Mouse (Mus musculus) cerebellum, adult 11 months (tissue): ENCODE measurements around the gene Kcnc1.
A peak's percentile ranks its signal among the peaks of the same experiment; 100 is the strongest.

Experiments
- DNase-seq: peaks from one replicate; pipeline ENCODE4 v3.0.0; 2022

Gene Kcnc1

DNA sequence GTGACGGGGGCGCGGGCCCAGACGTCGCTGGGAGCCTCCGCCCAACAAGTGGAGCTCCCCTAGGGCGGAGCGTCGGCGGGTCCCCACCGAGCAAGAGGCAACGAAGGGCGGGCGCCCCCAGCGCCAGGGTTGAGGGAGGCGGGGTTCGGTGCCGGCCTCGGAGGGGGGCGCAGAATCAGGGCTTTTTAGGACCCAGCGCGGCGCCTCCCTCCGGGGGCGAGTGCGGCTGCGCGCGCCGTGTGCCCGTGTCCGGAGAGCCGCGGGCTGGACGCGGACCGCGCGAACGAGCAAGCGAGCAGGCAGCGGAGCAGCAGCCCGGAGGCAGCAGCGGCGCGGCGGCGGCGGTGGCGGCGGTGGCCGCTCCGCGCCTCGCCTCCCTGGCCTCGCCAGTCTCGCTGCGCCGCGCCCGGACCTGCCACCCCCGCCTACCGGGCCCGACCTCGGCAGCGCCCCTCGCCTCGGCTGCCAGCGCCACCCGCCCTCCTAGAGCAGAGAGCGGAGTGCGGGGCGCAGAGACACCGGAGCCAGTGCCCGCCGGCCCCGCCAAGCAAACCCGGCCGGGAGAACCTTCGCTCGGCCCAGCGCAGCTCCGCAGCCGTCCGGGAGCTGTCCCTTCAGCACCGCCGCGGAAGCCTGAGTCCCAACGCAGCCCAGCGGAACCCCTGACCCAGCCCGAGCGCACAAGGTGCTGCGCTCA, at the start of gene Kcnc1:
TSS of gene Kcnc1 (plus strand) at position 267 of the 697 bp plus-strand sequence.
- DNase-seq: peak; percentile 85

DNA sequence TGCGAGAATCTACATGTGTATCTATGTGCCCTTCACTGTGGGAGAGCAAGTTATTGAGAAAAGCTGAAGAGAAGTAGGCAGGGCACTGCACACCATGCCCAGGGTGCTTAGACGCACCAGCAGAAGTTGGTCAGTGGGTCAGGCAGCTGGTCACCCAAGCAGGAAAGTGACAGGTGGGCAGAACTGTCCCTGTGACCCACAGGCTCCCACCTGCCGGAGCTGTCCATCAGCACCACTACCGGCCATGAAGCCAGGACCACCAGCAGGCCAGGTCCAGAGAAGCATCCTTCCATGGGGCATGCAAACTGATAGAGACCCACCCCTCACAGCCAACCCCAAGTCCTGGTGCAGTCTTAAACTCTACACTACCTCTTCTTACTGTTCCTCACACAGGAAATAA, 48.6 kb upstream of the Kcnc1 start:
- DNase-seq: no peak

DNA sequence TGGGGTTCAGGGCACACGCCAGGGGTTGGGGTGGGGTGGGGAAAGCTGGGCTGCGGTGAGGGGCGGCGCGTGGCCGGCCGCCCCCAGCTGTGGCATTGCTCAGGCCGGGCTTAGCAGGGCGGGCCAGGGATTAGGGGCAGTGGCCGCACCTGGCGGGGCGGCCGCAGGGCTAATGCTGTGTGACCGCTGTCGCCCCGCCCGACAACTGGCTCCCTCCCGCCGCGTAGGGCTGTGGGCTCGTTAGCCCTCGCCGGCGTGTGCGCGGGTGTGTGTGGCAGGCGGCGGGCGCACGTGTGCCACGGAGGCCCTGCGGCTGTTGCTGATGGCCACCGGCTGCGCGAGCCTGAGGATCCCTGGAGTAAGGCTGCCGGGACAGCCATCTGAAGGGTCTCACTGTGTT, 47.5 kb upstream of the Kcnc1 start:
- no peak for DNase-seq

DNA sequence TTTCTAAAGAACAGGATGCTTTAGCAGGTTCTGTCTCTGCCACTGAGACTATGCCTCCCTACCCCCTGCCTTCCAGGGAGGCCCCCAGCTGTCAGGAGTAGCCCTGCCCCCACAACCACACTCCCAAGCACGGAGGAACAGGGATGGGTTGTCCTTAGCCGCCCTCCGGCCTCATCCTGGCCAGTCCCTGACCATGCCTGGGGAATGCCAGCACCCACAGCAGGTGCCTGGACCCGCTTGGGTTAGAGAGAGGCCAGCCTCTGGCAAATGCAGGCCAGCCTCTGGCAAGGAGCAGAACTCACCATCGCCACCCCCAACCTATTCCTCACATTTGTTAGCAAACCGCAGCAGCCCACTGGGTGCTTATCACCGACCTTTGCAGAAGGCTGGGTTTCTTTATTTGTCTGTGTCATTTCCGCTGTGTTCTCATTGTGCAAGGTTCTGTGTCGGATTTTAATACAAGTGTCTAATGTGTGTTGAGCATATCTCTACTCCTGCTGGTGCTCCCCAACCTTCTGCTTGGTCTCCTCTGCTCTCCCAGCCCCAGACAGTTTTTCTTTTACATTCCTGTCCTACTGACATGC, 46.1 kb upstream of the Kcnc1 start:
- no peak for DNase-seq

DNA sequence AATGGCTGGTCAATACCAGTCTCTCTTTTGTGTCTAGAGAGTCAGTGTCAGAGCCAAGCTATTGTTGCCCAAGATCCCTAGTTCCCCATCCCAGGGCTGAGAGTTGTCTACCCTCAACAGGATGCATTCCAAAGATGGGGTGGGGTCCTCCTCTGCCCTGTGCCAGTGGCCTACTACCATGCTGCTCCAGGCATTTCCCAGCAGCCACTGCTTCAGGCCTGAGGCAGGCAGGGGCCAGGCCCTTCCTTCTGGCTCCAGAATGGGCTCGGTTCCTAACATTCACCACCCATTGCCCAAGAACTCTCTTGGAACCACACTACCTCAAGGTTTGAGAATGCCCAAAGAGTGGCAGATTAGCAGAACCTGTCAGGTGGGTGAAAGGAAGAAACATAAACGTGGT, 43.5 kb upstream of the Kcnc1 start:
- DNase-seq: no peak

DNA sequence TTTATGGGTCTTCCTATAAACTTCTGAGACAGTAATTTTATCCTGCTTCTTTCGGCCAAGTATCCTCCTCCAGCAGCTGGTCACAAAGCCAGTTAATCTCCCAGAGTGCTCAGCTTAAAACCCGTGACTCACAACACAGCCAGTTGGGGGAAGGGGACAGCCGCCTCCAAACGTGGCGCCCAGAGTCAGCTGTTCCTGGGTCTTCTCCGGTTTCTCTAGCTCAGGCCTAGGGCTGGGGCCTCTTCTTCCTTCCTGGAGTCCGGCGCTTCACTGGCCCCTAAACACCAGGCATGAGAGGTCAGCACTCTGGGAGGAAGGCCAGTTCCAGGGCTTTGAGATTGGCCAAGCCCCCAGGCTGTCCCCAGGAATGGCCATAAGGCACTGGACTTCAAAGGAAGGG, 43.1 kb upstream of the Kcnc1 start:
- DNase-seq: no peak

DNA sequence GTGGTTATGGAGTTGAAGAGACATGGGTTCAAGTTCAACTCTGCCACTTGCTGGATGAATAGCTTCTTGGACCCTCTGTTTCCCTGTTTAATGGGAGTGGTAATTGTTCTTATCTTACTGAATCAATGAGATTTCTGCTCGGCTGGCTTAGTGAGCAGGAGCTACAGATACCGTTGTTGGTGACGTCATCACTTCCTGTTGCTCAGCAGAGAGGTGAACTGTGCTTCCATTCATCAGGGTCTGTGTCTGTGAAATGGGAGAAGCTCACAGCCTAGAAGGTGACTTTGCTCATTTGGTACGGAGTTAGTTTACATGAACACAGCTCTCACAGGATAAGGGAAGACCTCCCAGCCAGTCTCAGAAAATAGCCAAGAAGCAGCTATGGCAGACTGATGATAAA, 42.4 kb upstream of the Kcnc1 start:
- DNase-seq: no peak

DNA sequence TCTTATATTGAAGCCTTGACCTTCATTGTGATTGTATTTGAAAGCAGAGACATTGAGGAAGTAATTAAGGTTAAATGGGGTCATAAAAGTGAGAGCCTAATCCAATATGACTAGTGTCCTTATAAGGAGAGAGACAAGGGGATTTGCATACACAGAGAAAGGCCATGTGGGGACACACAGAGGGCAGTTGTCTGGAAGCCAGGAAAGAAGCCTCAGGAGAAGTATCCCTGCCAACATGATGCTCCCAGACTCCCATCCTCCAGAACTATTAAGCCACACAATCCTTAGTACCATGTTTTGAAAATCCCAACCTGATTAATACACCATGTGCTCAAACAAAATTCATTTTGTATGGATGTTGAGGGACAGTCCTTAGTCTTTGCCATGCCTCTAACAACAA, 34.5 kb upstream of the Kcnc1 start:
- no peak for DNase-seq

DNA sequence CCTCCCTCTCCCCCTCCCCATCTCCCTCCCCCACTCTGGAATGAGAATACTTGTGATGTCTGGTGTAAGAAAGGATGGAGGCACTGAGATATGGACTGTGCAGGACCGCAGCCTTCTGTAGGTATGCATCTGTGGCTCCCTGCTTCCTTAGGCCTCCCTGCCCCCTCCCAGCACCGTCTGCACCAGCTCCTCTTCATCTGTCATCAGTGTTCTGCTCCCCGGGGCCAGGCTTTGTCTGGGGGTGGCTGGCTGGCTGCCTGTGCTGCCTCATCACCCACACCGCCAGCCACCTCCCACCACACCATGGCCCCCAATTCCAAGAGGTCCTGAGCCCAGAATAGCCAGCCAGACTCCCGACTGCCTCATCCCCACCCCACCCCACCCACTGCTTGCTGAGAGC, 32.1 kb upstream of the Kcnc1 start:
- DNase-seq: no peak

DNA sequence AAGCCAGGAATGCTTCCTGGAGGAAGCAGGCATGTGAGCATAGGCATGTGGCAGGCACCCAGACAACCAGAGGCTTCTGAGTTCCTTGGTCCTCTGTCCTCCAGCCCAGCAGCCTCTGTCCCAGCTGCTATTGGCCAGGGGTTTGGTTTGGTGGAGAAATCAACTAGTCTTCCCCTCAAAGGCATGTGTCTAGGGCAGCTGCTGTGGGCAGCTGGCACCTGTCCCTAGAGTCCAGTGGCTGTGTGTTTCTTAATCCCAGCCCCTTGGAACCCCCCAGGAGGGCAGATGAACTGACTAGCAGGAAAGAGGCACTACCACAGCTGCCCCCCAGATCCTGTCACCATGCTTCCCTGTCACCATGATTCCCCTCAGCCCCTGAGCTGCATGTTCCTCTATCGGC, 30.5 kb upstream of the Kcnc1 start:
- DNase-seq: no peak

DNA sequence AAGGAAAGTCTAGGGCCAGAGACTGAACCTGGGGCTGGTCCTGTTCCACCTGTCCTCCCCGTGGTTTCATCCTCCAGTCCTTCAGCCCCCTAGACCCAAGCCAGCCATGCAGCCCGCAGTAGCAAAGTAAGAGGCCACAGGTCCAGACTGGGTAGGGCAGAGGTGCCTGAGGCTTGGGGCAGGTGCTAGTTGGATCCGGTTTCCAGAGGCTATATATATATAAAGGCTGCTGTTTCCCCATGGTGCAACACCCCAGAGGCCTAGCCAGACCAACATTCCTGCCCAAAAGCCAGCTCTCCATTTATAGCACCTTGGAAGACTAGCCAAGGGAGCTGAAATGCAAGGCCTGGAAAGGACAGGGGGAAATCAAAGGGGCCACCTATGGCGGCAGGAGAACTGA, 25.2 kb upstream of the Kcnc1 start:
- no peak for DNase-seq

DNA sequence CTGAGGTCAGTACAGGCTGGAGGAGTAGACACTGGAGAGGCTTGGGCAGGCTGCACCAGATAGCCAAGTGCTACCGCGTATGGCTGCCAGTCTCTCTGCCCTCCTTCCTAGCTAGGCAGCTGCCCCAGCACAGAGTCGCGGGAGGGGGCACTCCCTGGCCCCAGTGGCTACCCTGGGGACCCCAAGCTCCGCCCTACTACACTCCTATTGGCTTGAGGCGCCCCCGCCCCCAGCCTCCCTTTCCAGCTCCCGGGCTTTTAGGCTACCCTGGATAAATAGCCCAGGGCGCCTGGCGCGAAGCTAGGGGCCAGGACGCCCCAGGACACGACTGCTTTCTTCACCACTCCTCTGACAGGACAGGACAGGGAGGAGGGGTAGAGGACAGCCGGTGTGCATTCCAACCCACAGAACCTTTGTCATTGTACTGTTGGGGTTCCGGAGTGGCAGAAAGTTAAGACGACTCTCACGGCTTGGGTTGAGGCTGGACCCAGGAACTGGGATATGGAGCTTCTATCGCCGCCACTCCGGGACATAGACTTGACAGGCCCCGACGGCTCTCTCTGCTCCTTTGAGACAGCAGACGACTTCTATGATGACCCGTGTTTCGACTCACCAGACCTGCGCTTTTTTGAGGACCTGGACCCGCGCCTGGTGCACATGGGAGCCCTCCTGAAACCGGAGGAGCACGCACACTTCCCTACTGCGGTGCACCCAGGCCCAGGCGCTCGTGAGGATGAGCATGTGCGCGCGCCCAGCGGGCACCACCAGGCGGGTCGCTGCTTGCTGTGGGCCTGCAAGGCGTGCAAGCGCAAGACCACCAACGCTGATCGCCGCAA, 19.9 kb upstream of the Kcnc1 start, which contains the start of gene Myod1:
TSS of gene Myod1 (plus strand) at position 303 of the 836 bp plus-strand sequence.
- DNase-seq: no peak

DNA sequence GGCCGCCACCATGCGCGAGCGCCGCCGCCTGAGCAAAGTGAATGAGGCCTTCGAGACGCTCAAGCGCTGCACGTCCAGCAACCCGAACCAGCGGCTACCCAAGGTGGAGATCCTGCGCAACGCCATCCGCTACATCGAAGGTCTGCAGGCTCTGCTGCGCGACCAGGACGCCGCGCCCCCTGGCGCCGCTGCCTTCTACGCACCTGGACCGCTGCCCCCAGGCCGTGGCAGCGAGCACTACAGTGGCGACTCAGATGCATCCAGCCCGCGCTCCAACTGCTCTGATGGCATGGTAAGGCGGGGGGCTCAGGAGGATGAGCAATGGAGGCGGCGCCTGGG, 19.3 kb upstream of the Kcnc1 start:
- DNase-seq: no peak

DNA sequence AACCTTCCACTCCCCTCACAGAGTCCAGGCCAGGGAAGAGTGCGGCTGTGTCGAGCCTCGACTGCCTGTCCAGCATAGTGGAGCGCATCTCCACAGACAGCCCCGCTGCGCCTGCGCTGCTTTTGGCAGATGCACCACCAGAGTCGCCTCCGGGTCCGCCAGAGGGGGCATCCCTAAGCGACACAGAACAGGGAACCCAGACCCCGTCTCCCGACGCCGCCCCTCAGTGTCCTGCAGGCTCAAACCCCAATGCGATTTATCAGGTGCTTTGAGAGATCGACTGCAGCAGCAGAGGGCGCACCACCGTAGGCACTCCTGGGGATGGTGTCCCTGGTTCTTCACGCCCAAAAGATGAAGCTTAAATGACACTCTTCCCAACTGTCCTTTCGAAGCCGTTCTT, 18.2 kb upstream of the Kcnc1 start:
- no peak for DNase-seq

DNA sequence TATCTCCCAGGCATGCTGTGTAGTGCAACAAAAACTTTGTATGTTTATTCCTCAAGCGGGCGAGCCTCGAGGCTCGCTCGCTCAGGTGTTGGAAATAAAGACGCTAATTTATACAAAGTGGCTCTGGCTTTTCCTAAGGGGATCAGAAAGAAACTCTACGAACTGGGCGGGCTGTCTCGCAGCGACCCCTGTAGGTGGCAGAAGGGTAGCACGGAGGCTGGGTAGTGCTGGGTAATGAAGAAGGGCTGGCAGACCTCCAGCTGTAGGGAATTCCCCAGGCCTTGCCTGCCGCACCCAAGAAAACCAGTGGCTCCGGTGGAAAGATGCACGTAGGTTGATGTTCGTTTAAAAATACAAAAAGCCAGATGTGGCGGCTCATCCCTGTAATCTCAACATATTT, 17.3 kb upstream of the Kcnc1 start:
- peak; percentile 41 for DNase-seq

DNA sequence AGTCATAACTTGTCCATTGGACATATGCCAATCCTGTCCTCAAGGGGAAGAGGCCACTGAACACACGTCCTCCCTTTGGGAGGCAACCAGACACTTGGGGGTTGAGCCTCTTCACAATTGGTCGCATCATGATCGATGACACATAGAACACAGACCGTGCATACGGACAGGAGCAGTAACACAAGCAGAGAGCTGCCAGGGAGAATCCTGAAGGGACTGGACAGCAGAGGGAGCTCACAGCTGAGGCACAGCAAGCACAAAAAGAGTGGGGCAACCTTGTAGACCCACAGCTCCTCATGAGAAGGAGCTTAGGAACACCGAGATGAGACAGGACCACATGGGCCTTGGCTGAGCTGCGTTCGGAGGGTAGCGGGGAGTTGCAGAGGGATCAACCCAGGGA, 15.7 kb upstream of the Kcnc1 start:
- DNase-seq: no peak

DNA sequence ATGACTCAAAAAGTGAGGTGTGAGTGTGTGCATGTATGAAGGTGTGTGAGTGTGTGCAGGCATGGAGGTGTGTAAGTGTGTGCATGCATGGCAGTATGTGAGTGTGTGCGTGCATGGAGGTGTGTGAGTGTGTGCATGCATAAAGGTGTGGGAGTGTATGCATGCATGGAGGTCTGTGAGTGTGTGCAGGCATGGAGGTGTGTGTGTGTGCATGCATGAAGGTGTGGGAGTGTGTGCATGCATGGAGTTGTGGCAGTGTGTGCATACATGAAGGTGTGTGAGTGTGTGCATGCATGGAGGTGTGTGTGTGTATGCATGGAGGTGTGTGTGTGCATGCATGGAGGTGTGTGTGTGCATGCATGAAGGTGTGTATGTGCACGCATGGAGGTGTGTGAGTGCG, 8.9 kb upstream of the Kcnc1 start:
- no peak for DNase-seq

DNA sequence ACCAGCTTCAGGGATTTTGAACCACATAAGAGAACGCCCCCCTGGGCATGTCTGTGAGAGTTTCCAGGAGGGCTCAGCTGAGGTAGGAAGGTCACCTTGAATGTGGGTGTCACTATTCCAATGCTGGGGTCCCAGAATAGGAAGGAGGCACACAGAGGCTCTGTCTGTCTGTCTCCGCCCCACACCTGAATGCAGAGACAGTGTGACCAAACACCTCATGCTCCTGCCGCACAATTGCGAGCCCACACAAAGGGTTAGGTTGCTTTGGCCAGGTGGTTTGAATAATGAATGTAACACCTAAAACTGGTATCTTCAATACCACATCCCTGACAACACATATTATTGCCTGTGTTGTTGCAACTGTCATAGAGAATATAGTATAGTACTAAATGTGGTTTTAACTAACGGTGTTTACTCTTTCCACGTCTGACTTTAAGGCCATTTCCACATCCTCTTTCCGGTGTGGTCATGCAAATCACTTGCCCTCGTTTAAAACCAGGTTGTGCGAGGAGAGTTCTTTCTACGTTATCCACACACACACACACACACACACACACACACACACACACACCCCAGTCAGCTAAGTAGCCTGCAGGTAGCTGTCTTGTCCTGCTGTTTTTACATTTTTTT, 6.7 kb upstream of the Kcnc1 start:
- no peak for DNase-seq

DNA sequence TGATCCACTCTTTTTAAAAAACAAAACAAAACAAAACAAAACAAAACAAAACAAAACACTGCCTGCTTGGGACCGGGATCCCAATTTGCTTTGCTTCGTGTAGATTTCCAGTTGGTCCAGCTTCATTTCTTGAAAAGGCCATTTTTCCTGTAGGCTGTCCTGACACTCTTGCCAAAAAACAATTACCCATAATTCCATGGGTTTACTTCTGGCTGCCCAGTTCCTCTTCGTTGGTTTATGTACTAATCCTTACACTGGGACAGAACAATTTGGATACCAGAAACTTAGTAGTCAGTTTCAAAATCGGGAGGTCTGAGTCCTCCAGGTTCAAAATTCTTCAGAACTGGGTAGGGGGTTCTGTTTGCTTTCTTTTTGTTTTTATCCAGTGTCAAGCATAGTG, 6.1 kb upstream of the Kcnc1 start:
- no peak for DNase-seq

DNA sequence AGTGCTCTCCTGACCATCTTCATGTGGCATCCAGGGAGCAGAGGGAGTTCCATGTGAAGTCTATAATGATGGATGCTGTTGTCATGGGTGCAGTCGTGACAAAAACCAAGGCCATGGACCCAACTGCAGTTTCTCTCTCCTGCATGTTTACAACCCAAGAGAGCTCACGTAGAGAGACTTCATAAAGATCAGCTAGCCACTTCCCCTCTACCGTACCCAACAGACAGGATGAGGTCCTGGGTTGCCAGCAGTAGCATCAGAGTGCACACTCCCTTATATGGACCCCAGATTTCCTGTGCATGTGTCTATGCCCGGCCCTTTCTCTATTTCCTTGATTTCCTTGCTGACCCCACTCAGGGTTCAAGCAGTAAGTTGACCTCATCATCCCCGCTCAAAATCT, 4.6 kb upstream of the Kcnc1 start:
- DNase-seq: no peak

DNA sequence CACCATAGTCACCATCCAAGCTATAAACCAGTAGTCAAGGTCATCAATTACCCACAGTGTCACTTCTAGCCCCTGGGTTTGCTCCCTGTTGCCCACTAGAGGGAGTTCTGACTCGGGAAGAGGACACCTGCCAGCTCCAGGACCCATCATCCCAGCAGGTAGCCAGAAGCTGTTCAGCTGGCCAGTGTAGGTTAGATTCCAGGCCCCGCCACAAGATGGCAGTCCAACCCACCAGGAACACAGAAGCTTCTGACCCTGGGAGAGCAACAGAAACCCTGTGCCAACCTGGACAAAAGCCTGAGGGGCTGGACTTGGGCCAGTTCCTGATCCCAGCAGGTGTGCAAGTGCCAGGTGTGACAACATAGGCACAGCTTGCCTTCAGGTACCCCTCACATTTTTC, 3.2 kb upstream of the Kcnc1 start:
- peak; percentile 99 for DNase-seq

DNA sequence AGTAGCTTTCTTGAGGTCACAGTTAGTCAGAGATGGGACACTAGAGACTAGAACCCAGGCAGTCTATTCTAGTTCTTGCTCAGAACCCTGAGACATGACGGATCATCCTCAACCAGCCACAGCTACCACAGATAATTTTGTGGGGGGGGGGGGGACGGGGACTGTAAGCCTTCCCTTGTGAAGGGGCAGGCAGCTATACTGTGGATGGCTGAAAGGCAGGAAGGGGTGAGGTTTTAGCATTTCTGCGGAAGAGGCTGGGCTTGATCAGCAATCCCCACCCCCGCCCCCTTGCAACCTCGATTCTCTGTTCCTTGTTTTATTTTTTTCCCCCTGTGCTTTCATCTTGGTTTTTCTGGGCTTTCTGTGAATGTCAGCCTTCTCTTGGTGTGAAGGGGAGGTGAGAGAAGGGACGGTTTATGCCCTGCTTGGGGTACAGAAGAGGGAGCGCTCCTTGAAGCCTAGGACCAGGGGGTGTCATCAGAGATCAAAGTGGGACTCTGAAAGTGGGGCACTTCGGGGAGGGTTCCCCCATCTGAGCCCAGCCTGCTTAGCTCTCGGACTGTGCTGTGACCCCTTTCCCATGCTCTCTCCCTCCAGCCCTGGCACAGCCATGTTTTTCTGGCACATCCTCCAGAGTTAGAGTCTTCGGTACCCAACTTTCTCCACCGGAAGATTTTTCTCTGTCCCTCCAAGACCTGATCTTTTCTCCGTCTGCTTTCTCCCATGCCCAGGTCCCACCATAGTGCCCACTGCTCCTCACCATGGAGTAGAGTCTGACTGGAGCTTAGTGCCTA, 2.4 kb upstream of the Kcnc1 start:
- peak; percentile 41 for DNase-seq

DNA sequence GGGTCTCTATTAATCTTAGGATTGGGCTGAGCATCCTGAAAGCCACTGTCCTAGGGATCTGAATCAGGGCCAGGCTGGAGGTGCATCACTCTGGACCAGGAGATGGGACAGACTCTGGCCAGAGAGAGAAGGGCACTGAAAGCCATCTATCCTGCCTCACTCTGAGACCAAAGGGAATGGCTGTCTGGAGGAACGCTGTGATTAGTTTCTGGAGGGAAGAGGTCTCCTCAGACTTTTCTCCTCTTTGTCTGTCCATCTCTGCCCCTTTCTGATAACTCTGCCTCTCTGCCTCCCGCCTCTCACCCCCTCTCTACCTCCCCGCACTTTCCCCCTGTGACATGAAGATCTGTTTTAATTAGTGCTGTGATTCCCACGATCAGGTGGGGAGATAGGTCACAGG, 1.4 kb upstream of the Kcnc1 start:
- DNase-seq: peak; percentile 44
